Mouse (Mus musculus) hindbrain, embryonic 14.5 days (tissue): Measurements from ENCODE around the gene Gm10638. TPM values are rescaled to one million over a fixed set of nuclear protein-coding genes. Genes with fewer than 3 reads are reported as not detected.

Source experiments
- ATAC-seq: fragments of 200-750 bp; cut with Nextera tagmentation; 2 replicates; pipeline ENCODE4 v1.8.0; 2017; ENCODE audit warnings: moderate number of reproducible peaks, mild to moderate bottlenecking, moderate TSS enrichment, moderate library complexity; ENCODE audit not compliant: low FRiP score
- DNase-seq: peaks from one replicate; pipeline ENCODE4 v3.0.0-alpha.2; 2015; ENCODE audit warnings: low spot score
- H3K27ac ChIP-seq: fragments of 300-500 bp; sonication (generic); 2 replicates; pipeline ENCODE4 v1.5.1; 2014; ENCODE audit warnings: mild to moderate bottlenecking, moderate library complexity
- H3K27me3 ChIP-seq: fragments of 300-500 bp; sonication (generic); 2 replicates; pipeline ENCODE4 v1.6.1; 2014; ENCODE audit warnings: mild to moderate bottlenecking, low read length, mixed read lengths; ENCODE audit not compliant: control insufficient read depth, insufficient read depth
- H3K36me3 ChIP-seq: fragments of 300-500 bp; sonication (generic); replicated peaks from 2 replicates; pipeline ENCODE4 v1.6.1; 2014; ENCODE audit not compliant: control insufficient read depth, insufficient read depth
- H3K4me1 ChIP-seq: fragments of 300-500 bp; sonication (generic); replicated peaks from 2 replicates; pipeline ENCODE4 v1.6.1; 2014; ENCODE audit warnings: antibody characterized with exemption, low read length, mixed read lengths; ENCODE audit not compliant: control insufficient read depth, insufficient read depth
- H3K4me2 ChIP-seq: fragments of 300-500 bp; sonication (generic); replicated peaks from 2 replicates; pipeline ENCODE4 v1.6.1; 2014; ENCODE audit warnings: mild to moderate bottlenecking, moderate library complexity
- H3K4me3 ChIP-seq: fragments of 300-500 bp; sonication (generic); replicated peaks from 2 replicates; pipeline ENCODE4 v1.5.1; 2014; ENCODE audit warnings: mild to moderate bottlenecking, low read length
- H3K9ac ChIP-seq: fragments of 300-500 bp; sonication (generic); 2 replicates; pipeline ENCODE4 v1.6.1; 2014
- H3K9me3 ChIP-seq: fragments of 300-500 bp; sonication (generic); 2 replicates; pipeline ENCODE4 v1.6.1; 2016; ENCODE audit warnings: low read length; ENCODE audit not compliant: control insufficient read depth
- WGBS: fragments of 180-500 bp; shearing (Covaris S2); extraction: QIAGEN DNeasy Blood & Tissue Kit; methylation state at CpG from one replicate; pipeline ENCODE4 v1.1.7; 2014; 5-methylcytosine and 5-hydroxymethylcytosine counted together
- polyA plus RNA-seq: library from polyadenylated mRNA; unstranded; fragments of >200 nt; fragmentation: Nextera tagmentation; extraction: Ambion mirVana; gene quantifications from 2 replicates; pipeline ENCODE4 v1.2.1, GENCODE M21; 2014

Gm10638 gene
- polyA plus RNA-seq: 6.5 and 7.1 TPM in 2 replicates

DNA sequence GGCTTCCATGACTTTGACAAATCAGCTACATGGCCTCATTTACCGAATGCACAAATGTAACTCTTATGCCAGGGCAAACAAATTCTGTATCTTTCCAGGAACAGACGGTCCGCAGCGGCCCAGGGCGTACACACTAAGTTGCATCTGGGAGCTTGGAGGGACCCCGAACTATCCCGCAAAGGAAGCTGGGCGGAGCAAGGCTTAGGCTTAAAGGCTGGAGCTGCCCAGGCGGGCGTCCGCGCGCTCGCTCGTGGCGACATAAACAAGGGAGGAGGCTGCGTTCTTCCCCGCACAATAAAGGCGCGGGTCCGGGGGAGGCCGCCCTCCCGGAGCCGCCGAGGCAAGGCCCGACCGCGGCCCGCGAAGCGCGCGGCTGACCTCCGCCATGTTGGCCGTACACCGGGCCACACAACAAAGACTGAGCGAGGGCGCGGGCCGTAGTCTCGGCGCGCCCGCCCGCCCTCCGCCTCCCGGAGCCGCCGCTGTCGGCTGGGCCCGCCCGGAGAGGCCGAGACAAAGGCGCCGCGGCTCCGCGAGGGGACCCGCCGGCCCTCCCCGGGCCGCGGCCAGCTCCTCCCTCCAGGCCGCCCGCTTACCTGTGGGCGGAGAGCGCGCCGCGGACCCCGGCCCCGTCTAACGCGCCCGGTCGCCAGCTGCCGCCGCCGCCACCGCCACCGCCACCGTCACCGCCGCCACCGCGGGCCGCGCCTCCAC, at the start of gene Gm10638, which contains the start of gene Siah1a:
TSS of gene Gm10638 (plus strand) at position 479 of the 714 bp plus-strand sequence.
TSS of gene Siah1a (minus strand) at position 714 of the 714 bp plus-strand sequence.
- ATAC-seq: peak; percentile 72
- Histone ChIP-seq H3K36me3 (no peaks in the 10 kb centered on the region), H3K4me2 (peak within 1 kb of the TSS; percentile 88)

DNA sequence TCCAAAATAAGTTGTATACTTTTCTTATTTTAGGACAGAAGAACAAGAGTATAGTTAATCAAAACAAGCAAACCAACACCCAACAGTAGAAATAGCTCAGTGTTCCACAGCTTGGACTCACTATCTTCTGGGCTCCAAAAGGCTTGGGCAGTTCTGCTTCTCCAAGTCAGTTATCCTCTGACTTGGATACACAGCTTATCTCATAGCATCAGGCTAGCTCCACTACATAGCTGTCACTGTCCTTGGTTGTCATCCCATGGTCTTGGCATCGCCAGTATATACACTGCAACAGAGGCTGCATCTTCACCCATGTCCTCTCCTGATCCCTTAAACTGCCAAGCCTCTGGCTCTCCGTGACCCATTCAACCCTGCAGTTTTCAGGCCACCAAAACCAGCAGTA, 49.8 kb upstream of the Gm10638 start:
- no peak for DNase-seq
- no peak for ATAC-seq
- Histone ChIP-seq H3K36me3 (peaks cover 12% of the 10 kb centered on the region; the same call in 1 of the 2 replicates), H3K27ac (no peak overlapping the region), H3K4me2 (no peak overlapping the region), H3K9ac (no peak overlapping the region), H3K4me3 (no peak overlapping the region), H3K9me3 (no peaks in the 10 kb centered on the region), H3K4me1 (no peaks in the 10 kb centered on the region), H3K27me3 (no peaks in the 10 kb centered on the region)
- WGBS: 99% methylated on average over 2 of the region's 2 CpGs

More for the DNA sequence above, at the start of gene Gm10638, which contains the start of gene Siah1a:
- peak within 1 kb of the TSS; percentile 98 for H3K27ac ChIP-seq
- DNase-seq: peak; percentile 59
- no peaks in the 10 kb centered on the region for H3K27me3 ChIP-seq
- H3K4me1 ChIP-seq: peaks cover 31% of the 10 kb centered on the region
- H3K4me3 ChIP-seq: peak within 1 kb of the TSS; percentile 96
- no peaks in the 10 kb centered on the region for H3K9me3 ChIP-seq
- under 1% methylated on average over 56 of the region's 88 CpGs for WGBS
- peak within 1 kb of the TSS; percentile 99 for H3K9ac ChIP-seq

DNA sequence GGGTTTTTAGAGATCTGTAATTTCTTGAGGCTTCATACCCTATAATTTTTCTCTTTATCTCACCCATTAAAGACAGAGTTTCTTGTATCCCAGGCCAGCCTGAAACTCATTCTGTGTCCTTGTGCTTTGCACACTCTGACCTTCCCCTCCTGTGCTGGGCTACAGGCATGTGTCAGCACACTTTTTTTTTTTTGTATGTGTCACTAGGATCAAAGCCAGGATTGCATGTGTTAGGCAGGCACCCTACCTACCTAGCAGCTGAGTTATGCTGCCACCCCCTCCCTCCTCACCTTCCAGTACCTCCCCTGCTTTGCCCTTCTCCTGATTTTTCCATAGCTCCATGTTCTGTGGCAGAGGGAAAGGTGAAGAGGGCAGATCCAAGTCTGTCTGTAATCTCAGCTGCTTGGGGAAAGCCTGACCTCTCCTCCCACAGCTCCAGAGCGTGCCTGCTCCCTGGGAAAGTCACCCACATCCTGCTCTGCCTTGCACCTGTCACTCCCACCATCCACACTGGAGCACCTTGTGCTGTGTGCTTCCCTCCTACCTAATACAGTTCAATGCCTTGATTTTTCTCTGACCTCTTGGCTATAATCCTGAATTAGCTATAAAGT, 46.6 kb upstream of the Gm10638 start:
- no peak for DNase-seq
- 100% methylated on average over 1 of the region's 1 CpGs for WGBS

DNA sequence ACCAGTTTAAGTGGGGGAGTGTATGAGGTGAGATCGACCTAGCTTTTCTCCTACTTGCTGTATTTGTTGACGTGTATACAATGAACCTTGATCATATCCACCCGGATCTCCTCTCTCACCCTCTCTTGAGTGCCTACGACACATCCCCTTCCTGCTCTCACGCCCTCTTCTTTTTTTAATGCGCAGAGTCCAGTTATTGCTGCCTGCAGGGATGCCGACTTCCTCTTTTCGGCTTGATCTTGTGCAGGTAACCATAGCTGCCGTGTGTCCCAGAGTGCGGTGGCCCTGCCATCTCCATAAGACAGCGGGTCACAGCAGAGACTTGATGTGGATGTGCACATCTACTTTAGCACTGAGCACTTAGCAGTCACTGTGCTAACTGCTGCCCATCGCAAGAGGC, 46.0 kb upstream of the Gm10638 start:
- Histone ChIP-seq H3K4me2 (no peak overlapping the region), H3K36me3 (peaks cover 8% of the 10 kb centered on the region; the same call in 1 of the 2 replicates), H3K9me3 (no peaks in the 10 kb centered on the region), H3K4me1 (no peaks in the 10 kb centered on the region), H3K27me3 (no peaks in the 10 kb centered on the region), H3K9ac (no peak overlapping the region), H3K4me3 (no peak overlapping the region), H3K27ac (no peak overlapping the region)
- 95% methylated on average over 12 of the region's 12 CpGs for WGBS
- ATAC-seq (no peak), DNase-seq (no peak)

More for the DNA sequence above, 46.6 kb upstream of the Gm10638 start:
- H3K4me3 ChIP-seq: no peak overlapping the region
- no peaks in the 10 kb centered on the region for H3K4me1 ChIP-seq
- H3K27me3 ChIP-seq: no peaks in the 10 kb centered on the region
- no peak overlapping the region for H3K4me2 ChIP-seq
- ATAC-seq: no peak
- peaks cover 8% of the 10 kb centered on the region; the same call in 1 of the 2 replicates for H3K36me3 ChIP-seq
- H3K27ac ChIP-seq: no peak overlapping the region
- no peak overlapping the region for H3K9ac ChIP-seq
- H3K9me3 ChIP-seq: no peaks in the 10 kb centered on the region

DNA sequence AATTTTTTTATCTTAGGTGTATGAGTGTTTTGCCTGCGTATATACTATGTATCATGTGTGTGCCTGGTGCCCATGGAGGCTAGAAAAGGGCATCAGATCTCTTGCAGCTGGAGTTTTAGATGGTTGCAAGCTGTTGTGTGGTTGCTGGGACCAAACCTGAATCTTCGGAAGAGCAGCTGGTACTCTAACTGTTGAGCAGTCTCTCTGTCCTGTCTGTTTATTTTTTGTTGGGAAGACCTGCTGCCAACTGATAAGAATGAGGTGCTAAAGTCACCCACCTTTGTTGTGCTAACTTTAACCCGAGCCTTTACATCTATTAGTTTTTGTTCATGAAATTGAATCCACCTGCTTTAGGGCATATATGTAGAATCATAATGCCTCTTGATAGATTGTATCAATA, 43.0 kb upstream of the Gm10638 start:
- Histone ChIP-seq H3K27me3 (no peaks in the 10 kb centered on the region), H3K27ac (no peak overlapping the region), H3K9me3 (no peaks in the 10 kb centered on the region), H3K4me3 (no peak overlapping the region), H3K4me2 (no peak overlapping the region), H3K9ac (no peak overlapping the region), H3K4me1 (no peaks in the 10 kb centered on the region), H3K36me3 (peaks cover 10% of the 10 kb centered on the region; the same call in 1 of the 2 replicates)
- DNase-seq: no peak
- no peak for ATAC-seq
- WGBS: 81% methylated on average over 3 of the region's 3 CpGs

DNA sequence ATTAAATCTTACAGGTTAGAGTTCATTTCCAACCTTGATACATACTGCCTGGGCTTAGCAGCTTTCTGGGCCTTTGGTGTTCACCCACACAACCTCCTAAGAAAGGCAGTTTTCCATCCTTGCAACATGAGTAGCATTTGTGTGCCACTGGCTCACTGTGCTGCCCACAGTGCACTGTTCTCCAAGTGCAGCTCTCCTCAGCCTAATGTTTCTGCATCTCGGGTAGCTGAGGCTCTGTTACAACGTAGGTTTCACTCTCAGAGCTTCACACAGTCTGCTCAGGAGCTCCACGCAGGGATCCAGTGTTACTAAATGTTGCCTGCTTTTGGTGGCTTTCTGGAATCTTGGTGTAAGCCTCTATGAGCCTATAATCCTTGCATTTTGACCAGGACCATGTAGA, 40.2 kb upstream of the Gm10638 start:
- H3K4me2 ChIP-seq: no peak overlapping the region
- no peaks in the 10 kb centered on the region for H3K4me1 ChIP-seq
- H3K4me3 ChIP-seq: no peak overlapping the region
- WGBS: 82% methylated on average over 3 of the region's 3 CpGs
- peaks cover 15% of the 10 kb centered on the region for H3K36me3 ChIP-seq
- no peaks in the 10 kb centered on the region for H3K9me3 ChIP-seq
- H3K27me3 ChIP-seq: no peaks in the 10 kb centered on the region
- DNase-seq: no peak
- H3K27ac ChIP-seq: no peak overlapping the region
- no peak overlapping the region for H3K9ac ChIP-seq
- ATAC-seq: no peak

DNA sequence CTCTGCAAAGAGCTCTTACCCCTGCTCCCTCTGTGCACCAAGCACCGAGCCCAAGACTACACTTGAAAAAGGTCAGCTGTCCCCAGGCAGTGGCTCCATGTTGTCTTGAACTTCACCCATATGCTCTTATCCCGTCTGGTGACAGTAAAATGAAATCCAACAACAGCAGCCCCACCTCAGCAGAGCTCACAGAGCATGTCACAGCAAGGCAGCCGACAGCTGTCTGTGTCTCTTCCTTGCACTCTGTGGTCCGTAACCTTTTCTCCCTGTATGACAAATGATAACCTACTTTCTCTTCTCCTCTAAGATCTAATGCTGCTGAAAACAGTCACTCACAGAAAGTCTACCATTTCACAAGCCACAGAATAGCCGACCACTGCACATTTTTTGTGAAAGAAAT, 38.7 kb upstream of the Gm10638 start:
- H3K27me3 ChIP-seq: no peaks in the 10 kb centered on the region
- 79% methylated on average over 5 of the region's 5 CpGs for WGBS
- no peak overlapping the region for H3K27ac ChIP-seq
- ATAC-seq (no peak), DNase-seq (no peak)
- no peak overlapping the region for H3K9ac ChIP-seq
- no peaks in the 10 kb centered on the region for H3K9me3 ChIP-seq
- no peak overlapping the region for H3K4me3 ChIP-seq
- H3K4me2 ChIP-seq: no peak overlapping the region
- H3K36me3 ChIP-seq: peaks cover 22% of the 10 kb centered on the region
- no peaks in the 10 kb centered on the region for H3K4me1 ChIP-seq

DNA sequence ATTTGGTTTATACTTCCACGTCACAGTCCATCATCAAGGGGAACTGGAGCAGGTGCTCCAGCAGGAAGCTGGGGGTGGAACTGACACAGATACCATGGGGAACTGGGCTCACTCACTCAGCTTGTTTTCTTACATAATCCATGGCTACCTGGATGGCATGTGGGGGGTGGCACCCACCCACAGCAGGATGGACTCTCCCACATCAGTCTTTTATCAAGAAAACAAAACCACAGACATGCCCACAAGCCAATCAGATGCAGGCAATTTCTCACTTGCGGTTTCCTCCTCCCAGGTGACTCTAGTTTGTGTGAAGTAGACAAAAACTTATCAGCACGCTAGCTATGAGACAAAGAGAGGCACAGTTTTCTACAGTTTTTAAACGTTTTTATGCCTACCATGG, 37.6 kb upstream of the Gm10638 start:
- no peak overlapping the region for H3K9ac ChIP-seq
- ATAC-seq: no peak
- no peak overlapping the region for H3K27ac ChIP-seq
- H3K4me2 ChIP-seq: no peak overlapping the region
- H3K9me3 ChIP-seq: no peaks in the 10 kb centered on the region
- H3K4me1 ChIP-seq: 0 out of 2 replicates have a peak, but pooled peaks cover under 1% of the 10 kb centered on the region
- H3K4me3 ChIP-seq: no peak overlapping the region
- DNase-seq: no peak
- H3K36me3 ChIP-seq: peaks cover 22% of the 10 kb centered on the region
- WGBS: 80% methylated on average over 4 of the region's 4 CpGs
- no peaks in the 10 kb centered on the region for H3K27me3 ChIP-seq

DNA sequence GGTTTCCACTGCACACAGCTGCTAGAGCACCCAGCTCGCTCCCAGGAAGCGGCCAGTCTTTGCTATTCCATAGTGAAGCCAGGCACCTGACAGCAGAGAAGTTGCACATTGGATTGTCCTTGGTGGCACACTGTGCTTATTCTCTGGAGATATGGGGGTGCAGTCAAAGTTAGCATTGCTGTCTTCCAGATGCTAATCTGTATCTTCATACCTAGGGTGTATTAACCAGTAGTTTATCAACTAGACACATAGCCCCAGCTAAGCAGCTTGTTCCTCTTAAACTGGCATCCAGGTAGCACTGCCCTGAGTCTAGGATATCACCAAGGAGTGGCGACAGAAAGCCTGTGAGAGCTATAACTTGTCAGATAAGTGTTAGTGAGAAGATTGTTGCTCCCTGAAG, 32.9 kb upstream of the Gm10638 start:
- no peak overlapping the region; the same call in 1 of the 2 replicates for H3K27ac ChIP-seq
- no peaks in the 10 kb centered on the region for H3K27me3 ChIP-seq
- no peak overlapping the region for H3K4me3 ChIP-seq
- WGBS: 89% methylated on average over 3 of the region's 3 CpGs
- peaks cover 14% of the 10 kb centered on the region; the same call in 1 of the 2 replicates for H3K4me1 ChIP-seq
- no peak overlapping the region for H3K4me2 ChIP-seq
- DNase-seq (no peak), ATAC-seq (no peak)
- H3K9me3 ChIP-seq: no peaks in the 10 kb centered on the region
- H3K9ac ChIP-seq: no peak overlapping the region
- peaks cover 29% of the 10 kb centered on the region for H3K36me3 ChIP-seq
